Mouse (Mus musculus) ES-E14 (cell line): ENCODE measurements at regions not wholly inside any gene's neighbourhood (a gene's known extent, or its start where the extent isn't known, plus 50 kb on each side); places are given as distances from the start of the nearest gene placed in this dataset.
"Not testable (repeated sequence)": the region's sequence is repeated elsewhere in the genome, so short reads cannot be mapped to it uniquely, and the experiment has no call there.

ENCODE experiments used
- DNase-seq: peaks from one replicate; pipeline ENCODE4 v3.0.0-alpha.2; 2013; ENCODE audit warnings: low read depth, low spot score
- H3K27ac ChIP-seq: 2 replicates; pipeline ENCODE4 v1.5.1; 2012; ENCODE audit warnings: low read depth, mild to moderate bottlenecking, low read length, moderate library complexity, mixed read lengths; ENCODE audit not compliant: poor library complexity, insufficient read depth, severe bottlenecking
- H3K36me3 ChIP-seq: 2 replicates; pipeline ENCODE4 v1.6.1; 2012; ENCODE audit warnings: mild to moderate bottlenecking, low read length, moderate library complexity, mixed read lengths; ENCODE audit not compliant: control insufficient read depth, poor library complexity, insufficient read depth, severe bottlenecking
- H3K4me1 ChIP-seq, 2 experiments: fragments of 150-350 bp in 1 of 2; sonication (generic) in 1 of 2; 2 replicates each; pipeline ENCODE4 v1.6.1; 2012; ENCODE audit warnings: low read length in 2 of 2, mild to moderate bottlenecking in 1 of 2, mixed read lengths in 1 of 2; ENCODE audit not compliant: control insufficient read depth in 2 of 2, insufficient read depth in 2 of 2, poor library complexity in 1 of 2
- H3K4me3 ChIP-seq, 2 experiments: fragments of 150-350 bp in 1 of 2; sonication (generic) in 1 of 2; 2 replicates each; pipeline ENCODE4 v1.5.1; 2012; ENCODE audit warnings: low read length in 2 of 2, low read depth in 1 of 2, mild to moderate bottlenecking in 1 of 2, mixed read lengths in 1 of 2; ENCODE audit not compliant: insufficient read depth in 1 of 2, poor library complexity in 1 of 2, severe bottlenecking in 1 of 2
- H3K9ac ChIP-seq: 2 replicates; pipeline ENCODE4 v1.6.1; 2012; ENCODE audit warnings: low read depth, mild to moderate bottlenecking, low read length, mixed read lengths; ENCODE audit not compliant: poor library complexity, insufficient read depth, severe bottlenecking
- H3K9me3 ChIP-seq: fragments of 150-350 bp; sonication (generic); 2 replicates; pipeline ENCODE4 v1.6.1; 2012; ENCODE audit warnings: low read depth, mild to moderate bottlenecking, low read length; ENCODE audit not compliant: control insufficient read depth, insufficient read depth
- CHD2 ChIP-seq: IDR thresholded peaks from 2 replicates; pipeline ENCODE4 v1.6.1; 2014; ENCODE audit warnings: mild to moderate bottlenecking, low read depth, low read length, inconsistent platforms
- HCFC1 ChIP-seq: IDR thresholded peaks from 2 replicates; pipeline ENCODE4 v1.6.1; 2012; ENCODE audit warnings: low read length, inconsistent platforms, borderline replicate concordance; ENCODE audit not compliant: insufficient read depth
- MAFK ChIP-seq: IDR thresholded peaks from 2 replicates; pipeline ENCODE4 v1.6.1; 2014; ENCODE audit warnings: mild to moderate bottlenecking, low read depth, low read length, inconsistent platforms; ENCODE audit not compliant: insufficient read depth
- ZC3H11A ChIP-seq: IDR thresholded peaks from 2 replicates; pipeline ENCODE4 v1.6.1; 2012; ENCODE audit warnings: low read depth, mild to moderate bottlenecking, inconsistent platforms, low read length, borderline replicate concordance
- ZNF384 ChIP-seq: IDR thresholded peaks from 2 replicates; pipeline ENCODE4 v1.6.1; 2012; ENCODE audit warnings: low read depth, low read length, inconsistent platforms
- in situ Hi-C, 2 experiments: fragments of 600-800 bp; cut with MboI; formaldehyde crosslinking; loops; one replicate each; pipeline ENCODE4 v1.15.1; 2025; ENCODE audit warnings: low sequenced_read_pairs in 2 of 2, inconsistent platforms in 1 of 2; ENCODE audit not compliant: unreplicated experiment in 2 of 2

GRCm38 (mm10) chr1:59417962-59418361 lies 64.3 kb upstream of the Fzd7 start:
- no peak for DNase-seq
- H3K4me1 ChIP-seq = peaks cover 10 to 36% of the 10 kb centered on the region in 2 experiments
- H3K36me3 ChIP-seq = no peaks in the 10 kb centered on the region
- in situ Hi-C loops = no loop called here
- no peak overlapping the region for H3K27ac ChIP-seq
- H3K4me3 ChIP-seq = no peak overlapping the region
- H3K9me3 ChIP-seq = no peaks in the 10 kb centered on the region
- H3K9ac ChIP-seq = no peak overlapping the region
- TF ChIP-seq HCFC1 = no peak
- TF ChIP-seq ZNF384 = no peak
- TF ChIP-seq ZC3H11A = no peak
- TF ChIP-seq MAFK = no peak
- TF ChIP-seq CHD2 = no peak

- in situ Hi-C loops = no loop called here
- no peak overlapping the region for H3K4me3 ChIP-seq
- no peak for DNase-seq
- H3K36me3 ChIP-seq = no peaks in the 10 kb centered on the region
- H3K9ac ChIP-seq = no peak overlapping the region
- H3K27ac ChIP-seq = no peak overlapping the region
- no peaks in the 10 kb centered on the region for H3K9me3 ChIP-seq
- TF ChIP-seq HCFC1 (no peak), ZNF384 (no peak), MAFK (no peak), CHD2 (no peak), ZC3H11A (no peak)
- H3K4me1 ChIP-seq = peaks cover 11 to 38% of the 10 kb centered on the region in 2 experiments
These were observed 63.5 kb upstream of the Fzd7 start for GRCm38 (mm10) chr1:59418748-59419147.

GRCm38 (mm10) chr1:59422981-59423941 lies 59.0 kb upstream of the Fzd7 start:
- peak; percentile 62 for DNase-seq
- H3K9ac ChIP-seq = no peak overlapping the region
- peak overlapping the region; percentile 77 for H3K27ac ChIP-seq
- H3K36me3 ChIP-seq = no peaks in the 10 kb centered on the region
- H3K4me1 ChIP-seq = peaks cover 15 to 36% of the 10 kb centered on the region in 2 experiments; a peak in 3 of 4 replicates
- no peaks in the 10 kb centered on the region for H3K9me3 ChIP-seq
- in situ Hi-C loops = no loop called here
- TF ChIP-seq CHD2 (no peak), MAFK (no peak), ZC3H11A (no peak), ZNF384 (no peak), HCFC1 (no peak)
- 0 out of 4 replicates have a peak overlapping the region, but pooled peaks of 1 of the 2 experiments have one; percentile 2 for H3K4me3 ChIP-seq

GRCm38 (mm10) chr1:59425771-59426170 lies 56.5 kb upstream of the Fzd7 start:
- H3K4me1 ChIP-seq = peaks cover 13 to 26% of the 10 kb centered on the region in 2 experiments; a peak in 3 of 4 replicates
- H3K4me3 ChIP-seq, in situ Hi-C loops, H3K27ac ChIP-seq, DNase-seq, H3K36me3 ChIP-seq, H3K9me3 ChIP-seq, H3K9ac ChIP-seq: not testable (repeated sequence)
